Mouse (Mus musculus) heart, postnatal 0 days (tissue): ENCODE measurements around the gene Tnpo2.

Experiments used
- CTCF ChIP-seq: IDR thresholded peaks from 2 replicates; pipeline ENCODE4 v1.5.1; 2016; ENCODE audit warnings: antibody characterized with exemption, control low read depth, low read depth
- EP300 ChIP-seq: IDR thresholded peaks from 2 replicates; pipeline ENCODE4 v1.6.1; 2016; ENCODE audit warnings: antibody characterized with exemption, low read depth

GRCm38 (mm10) chr8:85023846-85024245 is 12.9 kb upstream of the Tnpo2 start:
- TF ChIP-seq CTCF (no peak), EP300 (no peak)
